Mouse (Mus musculus): ENCODE measurements around the gene Jund.

GRCm38 (mm10) chr8:70665599-70665998, 33.1 kb upstream of the Jund start:
- no peak for TF ChIP-seq CHD2 (IDR thresholded peaks at IDR 0.05; ENCODE audit: low read length)
- no peak for TF ChIP-seq CTCF (IDR thresholded peaks at IDR 0.05 in 2 of 3, conservative IDR thresholded peaks at IDR 0.05 in 1 of 3; ENCODE audit: control insufficient read depth in 1 of 3, insufficient read depth in 1 of 3, low read depth in 2 of 3, low read length in 3 of 3, poor library complexity in 1 of 3, severe bottlenecking in 1 of 3)
- TF ChIP-seq ZNF384 (IDR thresholded peaks at IDR 0.05; ENCODE audit: low read depth, low read length) = no peak
- no peak for TF ChIP-seq KAT2A (conservative IDR thresholded peaks at IDR 0.05; ENCODE audit: low read depth, low read length)
- no peak for TF ChIP-seq JUND (IDR thresholded peaks at IDR 0.05; ENCODE audit: low read depth, low read length)

Measured in MEL (cell line).